Comparison of ENCODE assay signal across 9 mouse cellular contexts in the genomic region with DNA sequence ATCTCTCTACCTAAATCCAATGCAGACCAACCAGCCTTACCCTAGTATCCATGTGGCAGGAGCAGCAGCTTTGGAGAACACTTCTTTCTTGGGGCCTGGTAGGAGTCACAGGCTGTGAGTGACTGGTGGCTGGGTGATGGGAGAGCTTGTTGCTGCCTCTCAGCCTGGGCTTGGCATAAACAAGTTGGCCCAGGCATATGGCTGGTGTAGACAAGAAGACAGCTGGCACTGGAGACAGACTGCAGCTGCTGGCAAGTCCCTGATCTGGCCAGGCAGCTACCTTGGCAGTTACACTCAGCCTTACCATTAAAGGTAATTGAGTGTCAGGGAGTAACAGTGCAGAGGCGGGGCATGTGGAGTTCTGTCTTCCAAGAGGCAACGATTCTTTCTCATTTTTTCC. TPM values are rescaled to one million over a fixed set of nuclear protein-coding genes. Genes with fewer than 3 reads are reported as not detected.
DNase-seq lines count a peak whose midpoint lies in the region; ATAC-seq and TF ChIP-seq lines count a peak whose summit lies in the region.
"Had no signal": no experiment of that assay in that cellular context is flagged by ENCODE, and none has a peak within 500 bp of the region (broad histone marks: within the 10 kb centered on the region; RNA-seq: fewer than 3 reads in every experiment).

No protein-coding gene starts in this region.

- H3K36me3 ChIP-seq in limb, embryonic 14.5 days (ENCODE audit: control insufficient read depth, insufficient read depth, low read length): no peaks in the 10 kb centered on the region
- H3K36me3 ChIP-seq in limb, embryonic 10.5 days: no peaks in the 10 kb centered on the region
- H3K36me3 ChIP-seq: neural tube, embryonic 12.5 days had no signal

- DNase-seq in limb, embryonic 14.5 days (ENCODE audit: low spot score): peak; percentile 12
- no peak for DNase-seq in limb, embryonic 10.5 days (ENCODE audit: low spot score)
- DNase-seq in cerebellum, postnatal 10 days: peak; percentile 67 to 79
- peak; percentile 88 for DNase-seq in gastrocnemius, postnatal 25 days
- peak; percentile 48 to 74 for DNase-seq in layer of hippocampus, adult 2 months (ENCODE audit: low spot score in 2 of 2)
- DNase-seq in yolk sac, embryonic 10.5 days (ENCODE audit: low spot score): no peak
- no peak for DNase-seq in embryo, embryonic 10 days (ENCODE audit: low spot score)

- no peak overlapping the region for H3K4me2 ChIP-seq in limb, embryonic 14.5 days (replicated peaks; ENCODE audit: low read depth, low read length, severe bottlenecking)
- H3K4me2 ChIP-seq: neural tube, embryonic 12.5 days had no signal

- no peak overlapping the region for H3K4me3 ChIP-seq in limb, embryonic 14.5 days (replicated peaks; ENCODE audit: low read length)
- H3K4me3 ChIP-seq in limb, embryonic 10.5 days: no peak overlapping the region
- no peak overlapping the region for H3K4me3 ChIP-seq in layer of hippocampus, adult 2 months
- H3K4me3 ChIP-seq: neural tube, embryonic 12.5 days had no signal

- no peak overlapping the region for H3K9ac ChIP-seq in limb, embryonic 14.5 days (ENCODE audit: low read depth, low read length, severe bottlenecking)
- H3K9ac ChIP-seq: neural tube, embryonic 12.5 days had no signal

- WGBS in limb, embryonic 14.5 days: 59% methylated on average over 2 of the region's 2 CpGs
- 88% methylated on average over 2 of the region's 2 CpGs for WGBS in limb, embryonic 10.5 days

- no peak for TF ChIP-seq POLR2A in limb, embryonic 14.5 days (IDR thresholded peaks at IDR 0.05; ENCODE audit: borderline replicate concordance, extremely low read depth, insufficient read depth, insufficient read length)

- TF ChIP-seq CTCF in layer of hippocampus, adult 2 months (conservative IDR thresholded peaks at IDR 0.05): no peak

- H3K27me3 ChIP-seq in limb, embryonic 14.5 days (ENCODE audit: control insufficient read depth, insufficient read depth, low read length): no peaks in the 10 kb centered on the region
- H3K27me3 ChIP-seq in limb, embryonic 10.5 days (ENCODE audit: low read depth, poor library complexity, severe bottlenecking): no peaks in the 10 kb centered on the region
- H3K27me3 ChIP-seq: neural tube, embryonic 12.5 days had no signal

- no peak; the same call in 1 of the 2 replicates for ATAC-seq in limb, embryonic 14.5 days (ENCODE audit: low FRiP score, low read depth)
- ATAC-seq in megakaryocyte-erythroid progenitor cell, adult 5-6 weeks (replicated peaks; ENCODE audit: low FRiP score, low TSS enrichment, poor library complexity, severe bottlenecking): peak; percentile 95

- H3K4me1 ChIP-seq in limb, embryonic 14.5 days (ENCODE audit: control insufficient read depth, insufficient read depth, low read length): no peaks in the 10 kb centered on the region
- no peaks in the 10 kb centered on the region for H3K4me1 ChIP-seq in limb, embryonic 10.5 days
- H3K4me1 ChIP-seq: neural tube, embryonic 12.5 days had no signal

- no peaks in the 10 kb centered on the region for H3K9me3 ChIP-seq in limb, embryonic 14.5 days (ENCODE audit: control insufficient read depth, low read length)
- H3K9me3 ChIP-seq in limb, embryonic 10.5 days (replicated peaks): no peaks in the 10 kb centered on the region
- H3K9me3 ChIP-seq: neural tube, embryonic 12.5 days had no signal

- no peak overlapping the region for H3K27ac ChIP-seq in limb, embryonic 14.5 days (replicated peaks; ENCODE audit: low read depth, low read length)
- no peak overlapping the region for H3K27ac ChIP-seq in limb, embryonic 10.5 days
- peak overlapping the region; percentile 3; the same call in 1 of the 2 replicates for H3K27ac ChIP-seq in layer of hippocampus, adult 2 months
- H3K27ac ChIP-seq: neural tube, embryonic 12.5 days had no signal

RNA-seq across cellular contexts. Expression of a gene that starts 16.0 kb away (rescaled TPM):
- polyA plus RNA-seq in limb, embryonic 14.5 days (2012; rRNA removed): 11.0 and 11.3 TPM in 2 replicates
- 8.9 and 10.4 TPM in 2 replicates for polyA plus RNA-seq in limb, embryonic 14.5 days (2014; fragmentation: Nextera tagmentation; extraction: Ambion mirVana)
- 10.9 and 12.3 TPM in 2 replicates for polyA plus RNA-seq in limb, embryonic 10.5 days (2016; fragmentation: Nextera tagmentation; extraction: Ambion mirVana)
- total RNA-seq in gastrocnemius, postnatal 25 days (2021): 10 to 100 TPM; 18.8 to 21.8 TPM
- total RNA-seq in layer of hippocampus, adult 2 months (2021): 10 to 100 TPM; 15.4 to 17.9 TPM
- 32.6 and 42.0 TPM in 2 replicates for total RNA-seq in megakaryocyte-erythroid progenitor cell, adult 5-6 weeks (2014; fragmentation: Nextera tagmentation)
- 19.1 and 25.8 TPM in 2 replicates for total RNA-seq in megakaryocyte-erythroid progenitor cell, adult 5-6 weeks (2017)

Comparison
In these comparisons a context has a peak if more than half of its experiments do, and no peak if none do; other contexts are left out.
1. DNase-seq: peak in limb, embryonic 14.5 days (single experiment), cerebellum, postnatal 10 days (2 of 2), gastrocnemius, postnatal 25 days (single experiment) and layer of hippocampus, adult 2 months (2 of 2); none in limb, embryonic 10.5 days (single experiment), yolk sac, embryonic 10.5 days (single experiment) and embryo, embryonic 10 days (single experiment).